Mouse (Mus musculus): Measurements from ENCODE around the gene Lcmt2. TPM values are rescaled to one million over a fixed set of nuclear protein-coding genes. Genes with fewer than 3 reads are reported as not detected.
A peak's percentile ranks its signal among the peaks of the same experiment; 100 is the strongest.
"Not testable (repeated sequence)": the region's sequence is repeated elsewhere in the genome, so short reads cannot be mapped to it uniquely, and the experiment has no call there.

Lcmt2 gene
- total RNA-seq, 2 experiments from 2014 or later: 5.6 to 6.4 TPM

GRCm38 (mm10) chr2:121126302-121126701 lies 14.2 kb downstream of the Lcmt2 start:
- DNase-seq (ENCODE audit: low spot score in 2 of 2): not testable (repeated sequence)

GRCm38 (mm10) chr2:121119260-121119659 lies 21.2 kb downstream of the Lcmt2 start:
- DNase-seq (ENCODE audit: low spot score in 2 of 2): no peak

GRCm38 (mm10) chr2:121115418-121115817 lies 25.0 kb downstream of the Lcmt2 start:
- DNase-seq (ENCODE audit: low spot score in 2 of 2): no peak

- no peak for DNase-seq (ENCODE audit: low spot score in 2 of 2)
These were observed 30.8 kb downstream of the Lcmt2 start, which contains the start of gene Tgm7 for GRCm38 (mm10) chr2:121109695-121110094. Tgm7 (minus strand) TSS chr2:121109795.

GRCm38 (mm10) chr2:121105940-121106339 lies 34.5 kb downstream of the Lcmt2 start:
- DNase-seq (ENCODE audit: low spot score in 2 of 2): no peak

GRCm38 (mm10) chr2:121102051-121102450 lies 38.4 kb downstream of the Lcmt2 start:
- DNase-seq (ENCODE audit: low spot score in 2 of 2): peak in 1 of 2 experiments; percentile 59

GRCm38 (mm10) chr2:121089751-121090150 lies 50.7 kb downstream of the Lcmt2 start:
- no peak for DNase-seq (ENCODE audit: low spot score in 2 of 2)

GRCm38 (mm10) chr2:121088507-121088906 lies 51.9 kb downstream of the Lcmt2 start:
- no peak for DNase-seq (ENCODE audit: low spot score in 2 of 2)

- no peak for DNase-seq (ENCODE audit: low spot score in 2 of 2)
These were observed 54.8 kb downstream of the Lcmt2 start, which contains the start of gene Tgm5 for GRCm38 (mm10) chr2:121085480-121086185. Tgm5 (minus strand) TSS chr2:121085841.

GRCm38 (mm10) chr2:121082626-121083025 lies 57.8 kb downstream of the Lcmt2 start:
- no peak for DNase-seq (ENCODE audit: low spot score in 2 of 2)

Other genes with a start within 250 kb of the Lcmt2 start
- gene Ubr1, start 169.9 kb downstream of the Lcmt2 start, total RNA-seq (2021): 10 to 100 TPM; 21.6 to 22.3 TPM
- gene Tmem62, start 163.6 kb downstream of the Lcmt2 start, total RNA-seq (2021): 1 to 10 TPM; 2.4 to 2.5 TPM
- gene Ccndbp1, start 132.2 kb downstream of the Lcmt2 start, total RNA-seq (2021): 10 to 100 TPM; 22.2 to 22.4 TPM
- gene Epb42, start 103.6 kb downstream of the Lcmt2 start, total RNA-seq (2021): under 1 TPM; 0.52 to 0.57 TPM
- gene Tgm5, start 54.8 kb downstream of the Lcmt2 start, total RNA-seq (2021): under 1 TPM in 1 of 2 experiments, not detected in 1; 0.17 TPM
- not detected for gene Tgm7, start 30.9 kb downstream of the Lcmt2 start, total RNA-seq (2021)
- 10 to 100 TPM; 12.8 to 13.7 TPM for gene Adal, start 225 bp downstream of the Lcmt2 start, total RNA-seq (2021)
- 10 to 100 TPM; 20.8 to 23.1 TPM for gene Tubgcp4, start 30.0 kb upstream of the Lcmt2 start, total RNA-seq (2021)
- 1 to 10 TPM; 7.3 to 9.0 TPM for gene Zscan29, start 30.5 kb upstream of the Lcmt2 start, total RNA-seq (2021)
- gene Trp53bp1, start 130.8 kb upstream of the Lcmt2 start, total RNA-seq (2021): 10 to 100 TPM; 46.4 to 58.2 TPM
- gene Map1a, start 148.9 kb upstream of the Lcmt2 start, total RNA-seq (2021): 10 to 100 TPM; 17.5 to 17.7 TPM
- 10 to 100 TPM; 16.8 to 18.5 TPM for gene Ppip5k1, start 214.7 kb upstream of the Lcmt2 start, total RNA-seq (2021)
- gene Ckmt1, start 217.1 kb upstream of the Lcmt2 start, total RNA-seq (2021): under 1 TPM in 1 of 2 experiments, not detected in 1; 0.80 TPM
- gene Strc, start 246.5 kb upstream of the Lcmt2 start, total RNA-seq (2021): not detected